Mouse (Mus musculus) right cerebral cortex, postnatal 36 days (tissue): ENCODE measurements around the gene Eif4a3.
"Not testable (repeated sequence)": the region's sequence is repeated elsewhere in the genome, so short reads cannot be mapped to it uniquely, and the experiment has no call there.

ENCODE experiments used
- DNase-seq, 2 experiments: peaks; one replicate each; pipeline ENCODE4 v3.0.0; 2022; ENCODE audit warnings: low spot score in 2 of 2, mixed read lengths in 1 of 2

The Eif4a3 gene

DNA sequence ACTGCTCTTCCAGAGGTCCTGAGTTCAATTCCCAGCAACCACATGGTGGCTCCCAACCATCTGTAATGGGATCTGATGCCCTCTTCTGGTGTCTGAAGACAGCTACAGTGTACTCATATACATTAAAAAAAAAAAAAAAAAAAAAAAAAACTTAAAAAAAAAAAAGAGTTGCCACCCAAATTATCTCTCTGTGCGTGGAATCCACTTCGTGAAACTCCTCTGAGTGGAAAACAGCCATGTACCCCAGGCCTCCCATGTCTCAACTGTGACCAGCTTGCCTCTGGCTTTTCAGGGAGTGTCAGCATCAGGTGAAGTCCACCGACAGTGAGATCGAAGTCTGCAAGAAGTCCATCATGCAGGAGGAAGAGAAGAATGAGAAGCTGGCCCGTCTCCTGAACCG, 54.3 kb downstream of the Eif4a3 start:
- DNase-seq: not testable (repeated sequence)

DNA sequence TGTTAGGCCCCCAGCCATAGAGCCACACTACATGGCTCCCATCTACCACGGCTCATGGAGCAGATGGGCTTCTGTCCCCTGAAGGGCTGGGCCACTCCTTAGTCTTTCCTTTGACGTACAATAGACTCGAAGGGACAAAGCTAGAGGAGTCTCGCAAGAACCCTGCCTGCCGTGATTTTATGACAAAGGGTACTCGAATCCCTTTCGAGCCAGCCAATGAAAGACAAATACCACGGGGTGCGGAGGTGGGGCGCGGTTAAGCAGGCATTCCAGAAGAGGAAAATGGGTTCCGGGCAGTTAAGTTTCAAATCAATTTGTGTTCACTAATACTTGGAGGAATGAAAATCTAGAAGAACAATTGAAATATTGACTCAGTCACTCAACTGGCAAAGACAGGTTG, 60.4 kb downstream of the Eif4a3 start:
- DNase-seq: no peak
